Mouse (Mus musculus): ENCODE data around the gene Cerk. TPM values are rescaled to one million over a fixed set of nuclear protein-coding genes. Genes with fewer than 3 reads are reported as not detected.
"Not testable (repeated sequence)": the region's sequence is repeated elsewhere in the genome, so short reads cannot be mapped to it uniquely, and the experiment has no call there.

The Cerk gene
- polyA plus RNA-seq, 1 experiment from 2014 or later: 13.2 TPM

GRCm38 (mm10) chr15:86224972-86225551 lies 39.1 kb upstream of the Cerk start:
- ATAC-seq (replicated peaks; ENCODE audit: insufficient number of reproducible peaks, insufficient read depth, low FRiP score, low read depth): no peak
- WGBS: 71% methylated on average over 7 of the region's 7 CpGs
- Histone ChIP-seq H3K36me3 (no peaks in the 10 kb centered on the region), H3K4me2 (no peak overlapping the region), H3K9me3 (replicated peaks) (no peaks in the 10 kb centered on the region), H3K27me3 (no peaks in the 10 kb centered on the region), H3K4me3 (no peak overlapping the region), H3K4me1 (replicated peaks) (peaks cover under 1% of the 10 kb centered on the region; the same call in 1 of the 2 replicates), H3K9ac (no peak overlapping the region), H3K27ac (no peak overlapping the region)

DNA sequence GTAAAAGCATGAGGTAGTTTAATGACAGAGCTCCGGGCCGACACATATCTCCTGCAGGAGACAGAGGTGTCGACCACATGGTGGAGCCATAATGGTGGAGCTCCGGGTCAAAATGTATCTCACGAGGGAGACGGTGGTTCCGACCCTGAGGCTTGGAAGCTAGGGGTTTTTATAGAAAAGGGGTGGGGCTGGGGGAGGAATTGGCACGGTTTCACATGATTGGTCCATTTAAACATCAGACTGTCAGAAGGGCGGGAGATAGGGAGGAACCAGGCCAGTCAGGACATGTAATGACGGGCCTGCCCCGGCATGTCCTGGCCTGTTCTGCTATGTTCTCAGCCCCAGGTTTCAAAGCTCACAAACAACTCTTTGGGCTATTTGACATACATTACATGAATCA lies 36.0 kb upstream of the Cerk start:
- H3K9me3 ChIP-seq (replicated peaks); ATAC-seq (replicated peaks; ENCODE audit: insufficient number of reproducible peaks, insufficient read depth, low FRiP score, low read depth); H3K9ac ChIP-seq; H3K4me3 ChIP-seq; H3K27ac ChIP-seq; H3K4me1 ChIP-seq (replicated peaks); H3K36me3 ChIP-seq; H3K27me3 ChIP-seq; H3K4me2 ChIP-seq: not testable (repeated sequence)
- WGBS: 80% methylated on average over 11 of the region's 11 CpGs

- H3K4me1 ChIP-seq (replicated peaks): peaks cover 5% of the 10 kb centered on the region
- no peak overlapping the region for H3K4me3 ChIP-seq
- ATAC-seq (replicated peaks; ENCODE audit: insufficient number of reproducible peaks, insufficient read depth, low FRiP score, low read depth): no peak
- H3K4me2 ChIP-seq: no peak overlapping the region
- 79% methylated on average over 4 of the region's 4 CpGs for WGBS
- no peak overlapping the region for H3K27ac ChIP-seq
- H3K9me3 ChIP-seq (replicated peaks): no peaks in the 10 kb centered on the region
- H3K36me3 ChIP-seq: no peaks in the 10 kb centered on the region
- no peak overlapping the region for H3K9ac ChIP-seq
- H3K27me3 ChIP-seq: no peaks in the 10 kb centered on the region
These were observed 35.4 kb upstream of the Cerk start for GRCm38 (mm10) chr15:86221369-86221768.

DNA sequence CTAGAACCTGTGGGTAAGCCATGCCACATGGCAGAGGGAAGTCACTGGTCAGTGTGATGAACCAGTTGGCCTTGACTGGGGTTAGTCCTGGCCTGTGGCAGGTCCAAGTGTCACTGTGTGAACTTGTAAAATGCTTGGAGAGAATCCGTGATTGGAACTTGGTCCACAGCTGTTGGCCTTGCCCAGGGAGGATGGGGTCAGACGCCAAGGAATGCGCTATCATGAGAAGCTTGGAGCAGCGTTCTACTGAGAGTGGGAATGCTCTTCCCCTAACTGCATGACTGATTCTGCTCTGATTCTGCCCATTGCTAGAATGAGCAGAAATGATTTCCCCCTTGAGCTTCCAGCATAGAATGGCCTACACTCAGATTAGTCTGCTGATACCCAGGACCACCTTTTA lies 34.8 kb upstream of the Cerk start:
- Histone ChIP-seq H3K9ac (no peak overlapping the region), H3K4me2 (no peak overlapping the region), H3K27ac (no peak overlapping the region), H3K4me3 (no peak overlapping the region), H3K27me3 (no peaks in the 10 kb centered on the region), H3K9me3 (replicated peaks) (no peaks in the 10 kb centered on the region), H3K4me1 (replicated peaks) (peaks cover 5% of the 10 kb centered on the region), H3K36me3 (no peaks in the 10 kb centered on the region)
- ATAC-seq (replicated peaks; ENCODE audit: insufficient number of reproducible peaks, insufficient read depth, low FRiP score, low read depth): no peak
- WGBS: 68% methylated on average over 4 of the region's 4 CpGs

- Histone ChIP-seq H3K36me3 (no peaks in the 10 kb centered on the region), H3K27ac (no peak overlapping the region), H3K4me1 (replicated peaks) (peaks cover 5% of the 10 kb centered on the region), H3K4me3 (no peak overlapping the region), H3K27me3 (no peaks in the 10 kb centered on the region), H3K9me3 (replicated peaks) (no peaks in the 10 kb centered on the region), H3K9ac (no peak overlapping the region), H3K4me2 (no peak overlapping the region)
- 76% methylated on average over 5 of the region's 5 CpGs for WGBS
- no peak for ATAC-seq (replicated peaks; ENCODE audit: insufficient number of reproducible peaks, insufficient read depth, low FRiP score, low read depth)
These were observed 34.3 kb upstream of the Cerk start for GRCm38 (mm10) chr15:86220229-86220630.

DNA sequence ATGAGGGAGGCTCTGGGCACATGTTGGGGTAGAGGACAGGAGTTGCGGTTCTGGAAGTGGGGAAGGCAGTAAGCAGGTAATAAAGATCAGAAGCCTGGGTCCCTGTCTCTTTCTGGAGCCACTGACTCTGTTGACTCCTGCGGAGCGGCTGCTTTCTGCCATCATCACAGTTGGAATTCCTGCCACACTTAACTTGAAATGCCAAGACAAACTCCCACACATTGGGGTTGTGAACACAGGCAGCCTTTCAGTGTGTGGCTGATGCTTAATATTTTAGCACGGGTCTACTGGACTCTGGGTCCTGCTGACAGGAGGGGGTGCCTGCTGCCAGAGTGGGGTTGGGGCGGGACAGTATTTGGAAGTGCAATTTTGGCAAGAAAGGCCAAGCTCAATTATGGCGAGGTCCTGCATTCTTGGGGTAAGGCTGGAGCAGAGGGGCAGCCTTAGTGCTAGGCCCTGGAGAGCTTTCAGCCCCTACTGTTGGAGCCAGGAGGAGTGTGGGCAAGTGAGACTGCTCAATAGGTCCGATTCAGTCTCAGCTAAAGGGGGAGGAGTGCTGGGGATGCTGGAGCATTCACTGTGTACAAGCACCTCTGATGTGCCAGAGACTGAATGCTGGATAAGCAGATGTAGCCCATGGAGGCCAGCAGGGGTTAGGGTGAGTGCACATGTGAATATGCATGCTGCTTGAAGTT lies 33.7 kb upstream of the Cerk start:
- WGBS: 70% methylated on average over 7 of the region's 7 CpGs
- no peak overlapping the region for H3K9ac ChIP-seq

GRCm38 (mm10) chr15:86216641-86217040 lies 30.7 kb upstream of the Cerk start:
- H3K36me3 ChIP-seq; ATAC-seq (replicated peaks; ENCODE audit: insufficient number of reproducible peaks, insufficient read depth, low FRiP score, low read depth); H3K9ac ChIP-seq; H3K27ac ChIP-seq; H3K27me3 ChIP-seq; H3K9me3 ChIP-seq (replicated peaks); H3K4me2 ChIP-seq; H3K4me3 ChIP-seq: not testable (repeated sequence)
- WGBS: 76% methylated on average over 9 of the region's 9 CpGs
- peaks cover 24% of the 10 kb centered on the region for H3K4me1 ChIP-seq (replicated peaks)

More for the DNA sequence above, 33.7 kb upstream of the Cerk start:
- H3K27ac ChIP-seq: no peak overlapping the region
- H3K4me1 ChIP-seq (replicated peaks): peaks cover 10% of the 10 kb centered on the region
- ATAC-seq (replicated peaks; ENCODE audit: insufficient number of reproducible peaks, insufficient read depth, low FRiP score, low read depth): 0 out of 2 replicates have a peak, but pooled peaks have one; percentile 18
- H3K4me3 ChIP-seq: no peak overlapping the region
- no peaks in the 10 kb centered on the region for H3K9me3 ChIP-seq (replicated peaks)
- H3K36me3 ChIP-seq: no peaks in the 10 kb centered on the region
- no peak overlapping the region for H3K4me2 ChIP-seq
- H3K27me3 ChIP-seq: no peaks in the 10 kb centered on the region

GRCm38 (mm10) chr15:86214549-86215201 lies 28.7 kb upstream of the Cerk start:
- Histone ChIP-seq H3K9me3 (replicated peaks) (no peaks in the 10 kb centered on the region), H3K9ac (peak overlapping the region; percentile 82), H3K4me2 (peak overlapping the region; percentile 98), H3K36me3 (no peaks in the 10 kb centered on the region), H3K4me1 (replicated peaks) (peaks cover 20% of the 10 kb centered on the region), H3K27ac (peak overlapping the region; percentile 92), H3K27me3 (no peaks in the 10 kb centered on the region), H3K4me3 (peak overlapping the region; percentile 85)
- ATAC-seq (replicated peaks; ENCODE audit: insufficient number of reproducible peaks, insufficient read depth, low FRiP score, low read depth): no peak; the same call in 1 of the 2 replicates
- WGBS: 11% methylated on average over 25 of the region's 25 CpGs

- peak within 1 kb of the TSS; percentile 85 for H3K4me3 ChIP-seq
- no peaks in the 10 kb centered on the region for H3K9me3 ChIP-seq (replicated peaks)
- peak within 1 kb of the TSS; percentile 98 for H3K4me2 ChIP-seq
- H3K27ac ChIP-seq: peak within 1 kb of the TSS; percentile 92
- peak within 1 kb of the TSS; percentile 82 for H3K9ac ChIP-seq
- H3K27me3 ChIP-seq: no peaks in the 10 kb centered on the region
- H3K36me3 ChIP-seq: no peaks in the 10 kb centered on the region
- WGBS: under 1% methylated on average over 64 of the region's 64 CpGs
- peak; percentile 87 for ATAC-seq (replicated peaks; ENCODE audit: insufficient number of reproducible peaks, insufficient read depth, low FRiP score, low read depth)
- peaks cover 19% of the 10 kb centered on the region for H3K4me1 ChIP-seq (replicated peaks)
These were observed 28.0 kb upstream of the Cerk start, which contains the start of gene Tbc1d22a for GRCm38 (mm10) chr15:86213753-86214548. Gene Tbc1d22a, plus strand, starts transcription at chr15:86214459.

GRCm38 (mm10) chr15:86212193-86212592 lies 26.3 kb upstream of the Cerk start:
- not testable (repeated sequence) for H3K4me3 ChIP-seq; H3K27ac ChIP-seq; ATAC-seq (replicated peaks; ENCODE audit: insufficient number of reproducible peaks, insufficient read depth, low FRiP score, low read depth); H3K9ac ChIP-seq; H3K9me3 ChIP-seq (replicated peaks); H3K4me2 ChIP-seq; H3K36me3 ChIP-seq; H3K27me3 ChIP-seq
- H3K4me1 ChIP-seq (replicated peaks): peaks cover 19% of the 10 kb centered on the region
- 84% methylated on average over 5 of the region's 5 CpGs for whole genome bisulfite sequencing

GRCm38 (mm10) chr15:86206385-86206784 lies 20.4 kb upstream of the Cerk start:
- Histone ChIP-seq H3K4me3 (no peak overlapping the region), H3K27me3 (no peaks in the 10 kb centered on the region), H3K27ac (peak overlapping the region; percentile 70), H3K9me3 (replicated peaks) (no peaks in the 10 kb centered on the region), H3K4me1 (replicated peaks) (peaks cover 25% of the 10 kb centered on the region), H3K9ac (no peak overlapping the region), H3K4me2 (no peak overlapping the region), H3K36me3 (no peaks in the 10 kb centered on the region)
- WGBS: 61% methylated on average over 4 of the region's 4 CpGs
- peak; percentile 34; the same call in 1 of the 2 replicates for ATAC-seq (replicated peaks; ENCODE audit: insufficient number of reproducible peaks, insufficient read depth, low FRiP score, low read depth)

Data from heart, embryonic 15.5 days (tissue).